ENCODE assay signal across 8 mouse cellular contexts in the genomic region with DNA sequence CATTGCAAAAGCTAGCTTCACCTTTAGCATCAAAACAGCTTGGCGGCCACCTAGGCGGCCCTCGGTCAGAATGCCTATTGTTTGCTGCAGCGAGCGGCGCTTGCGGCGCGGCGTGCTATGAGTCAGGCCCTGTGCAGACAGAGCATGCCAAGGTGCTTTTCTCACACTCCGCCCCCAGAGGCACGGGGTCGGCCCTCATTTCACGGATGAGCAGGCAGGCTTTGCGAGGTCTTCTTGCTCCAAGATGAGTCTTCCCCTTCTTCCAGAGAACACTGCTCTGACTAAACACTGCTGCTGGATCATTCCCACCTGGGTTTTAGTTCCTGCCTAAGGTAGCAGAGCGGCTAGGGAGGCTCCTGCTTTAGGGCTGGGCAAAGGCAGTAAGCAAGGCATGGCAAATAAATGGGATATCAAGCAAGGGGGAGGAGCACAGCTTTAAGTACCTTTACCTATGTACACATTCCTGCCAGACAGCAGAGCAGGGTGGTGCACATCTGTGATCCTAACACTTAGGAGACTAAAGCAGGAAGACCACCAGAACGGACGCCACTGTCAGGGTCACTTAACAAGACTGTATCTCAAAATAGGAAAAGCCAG. TPM values are rescaled to one million over a fixed set of nuclear protein-coding genes. Genes with fewer than 3 reads are reported as not detected.
A peak's percentile ranks its signal among the peaks of the same experiment; 100 is the strongest.
DNase-seq lines count a peak whose midpoint lies in the region; ATAC-seq and TF ChIP-seq lines count a peak whose summit lies in the region.

No protein-coding gene starts in this region.

- peak; percentile 55 for DNase-seq in adrenal gland, adult 2 months
- DNase-seq in adrenal gland, adult 18-20 months (ENCODE audit: low spot score in 2 of 2): no peak
- peak; percentile 93 for DNase-seq in R1 (ENCODE audit: low read depth, low spot score)
- DNase-seq in spleen, postnatal 14 days (ENCODE audit: low spot score in 2 of 2): no peak

- no peak overlapping the region for H3K27ac ChIP-seq in embryonic facial prominence, embryonic 13.5 days
- peak overlapping the region; percentile 61; the same call in 1 of the 2 replicates for H3K27ac ChIP-seq in intestine, embryonic 15.5 days
- no peak overlapping the region for H3K27ac ChIP-seq in liver, embryonic 15.5 days (replicated peaks)
- H3K27ac ChIP-seq in small intestine, adult 2 months (ENCODE audit: insufficient read depth, low read depth, low read length): peak overlapping the region; percentile 36; the same call in 1 of the 2 replicates

- H3K4me3 ChIP-seq in embryonic facial prominence, embryonic 13.5 days: peak overlapping the region; percentile 26
- peak overlapping the region; percentile 20; the same call in 1 of the 2 replicates for H3K4me3 ChIP-seq in intestine, embryonic 15.5 days (replicated peaks)
- H3K4me3 ChIP-seq in liver, embryonic 15.5 days (replicated peaks): no peak overlapping the region
- peak overlapping the region; percentile 49 for H3K4me3 ChIP-seq in small intestine, adult 2 months (ENCODE audit: low read depth, low read length)

- peak overlapping the region; percentile 58 for H3K4me2 ChIP-seq in embryonic facial prominence, embryonic 13.5 days
- H3K4me2 ChIP-seq in intestine, embryonic 15.5 days (replicated peaks): peak overlapping the region; percentile 60
- H3K4me2 ChIP-seq in liver, embryonic 15.5 days: peak overlapping the region; percentile 39

- ATAC-seq in embryonic facial prominence, embryonic 13.5 days (ENCODE audit: insufficient number of reproducible peaks, insufficient read depth, low FRiP score, low TSS enrichment, low read depth): no peak
- peak; percentile 65 for ATAC-seq in intestine, embryonic 15.5 days
- no peak for ATAC-seq in liver, embryonic 15.5 days (ENCODE audit: insufficient read depth)

- WGBS in embryonic facial prominence, embryonic 13.5 days: 5% methylated on average over 18 of the region's 18 CpGs
- 4% methylated on average over 18 of the region's 18 CpGs for WGBS in intestine, embryonic 15.5 days
- WGBS in liver, embryonic 15.5 days (ENCODE audit: insufficient replicate concordance): 21% methylated on average over 18 of the region's 18 CpGs
- WGBS in small intestine, adult 2 months: 9% methylated on average over 18 of the region's 18 CpGs

- H3K27me3 ChIP-seq in embryonic facial prominence, embryonic 13.5 days: peaks cover 6% of the 10 kb centered on the region
- H3K27me3 ChIP-seq in intestine, embryonic 15.5 days (replicated peaks): no peaks in the 10 kb centered on the region
- H3K27me3 ChIP-seq in liver, embryonic 15.5 days: peaks cover 18% of the 10 kb centered on the region
- no peaks in the 10 kb centered on the region for H3K27me3 ChIP-seq in small intestine, adult 2 months (ENCODE audit: control insufficient read depth, insufficient read depth, low read length)

- no peak for TF ChIP-seq POLR2A in small intestine, adult 2 months (IDR thresholded peaks at IDR 0.05; ENCODE audit: low read depth, low read length)

- H3K9ac ChIP-seq in embryonic facial prominence, embryonic 13.5 days: peak overlapping the region; percentile 47
- H3K9ac ChIP-seq in intestine, embryonic 15.5 days: peak overlapping the region; percentile 34; the same call in 1 of the 2 replicates
- H3K9ac ChIP-seq in liver, embryonic 15.5 days: no peak overlapping the region

- H3K9me3 ChIP-seq in embryonic facial prominence, embryonic 13.5 days: no peaks in the 10 kb centered on the region
- no peaks in the 10 kb centered on the region for H3K9me3 ChIP-seq in intestine, embryonic 15.5 days
- H3K9me3 ChIP-seq in liver, embryonic 15.5 days (replicated peaks): no peaks in the 10 kb centered on the region

- peaks cover 22% of the 10 kb centered on the region for H3K4me1 ChIP-seq in embryonic facial prominence, embryonic 13.5 days
- H3K4me1 ChIP-seq in intestine, embryonic 15.5 days (replicated peaks): peaks cover 10% of the 10 kb centered on the region
- peaks cover 29% of the 10 kb centered on the region for H3K4me1 ChIP-seq in liver, embryonic 15.5 days (replicated peaks)
- peaks cover 9% of the 10 kb centered on the region for H3K4me1 ChIP-seq in small intestine, adult 2 months (ENCODE audit: control insufficient read depth, insufficient read depth, insufficient read length, low read length)

- H3K36me3 ChIP-seq in embryonic facial prominence, embryonic 13.5 days: no peaks in the 10 kb centered on the region
- H3K36me3 ChIP-seq in intestine, embryonic 15.5 days: no peaks in the 10 kb centered on the region
- no peaks in the 10 kb centered on the region for H3K36me3 ChIP-seq in liver, embryonic 15.5 days (replicated peaks)
- H3K36me3 ChIP-seq in small intestine, adult 2 months (ENCODE audit: control insufficient read depth, insufficient read depth, low read length): no peaks in the 10 kb centered on the region

- no peak for TF ChIP-seq CTCF in small intestine, adult 2 months (IDR thresholded peaks at IDR 0.05; ENCODE audit: extremely low read depth, insufficient read length, insufficient replicate concordance, low read depth, low read length)

RNA-seq across cellular contexts. Expression of a gene that starts 5.7 kb away (rescaled TPM):
- total RNA-seq in adrenal gland, adult 2 months (2021): 100 to 1,000 TPM; 114 to 121 TPM
- polyA plus RNA-seq in adrenal gland, adult 2 months (2012; rRNA removed): 7.2 and 9.1 TPM in 2 replicates
- 100 to 1,000 TPM; 113 to 140 TPM for total RNA-seq in adrenal gland, adult 18-20 months (2021)
- 28.3 and 29.2 TPM in 2 replicates for polyA plus RNA-seq in embryonic facial prominence, embryonic 13.5 days (2015; fragmentation: Nextera tagmentation; extraction: Ambion mirVana)
- polyA plus RNA-seq in intestine, embryonic 15.5 days (2015; fragmentation: Nextera tagmentation; extraction: Ambion mirVana): 14.6 and 14.7 TPM in 2 replicates
- polyA plus RNA-seq in liver, embryonic 15.5 days (2015; fragmentation: Nextera tagmentation; extraction: Ambion mirVana): 6.1 and 6.6 TPM in 2 replicates
- 5.1 and 9.6 TPM in 2 replicates for polyA plus RNA-seq in small intestine, adult 2 months (2012; rRNA removed)

RNA-seq across cellular contexts. Expression of a gene that starts 37.3 kb away (rescaled TPM):
- total RNA-seq in adrenal gland, adult 2 months (2021): under 1 TPM in 1 of 2 experiments, not detected in 1; 0.17 TPM
- polyA plus RNA-seq in adrenal gland, adult 2 months (2012; rRNA removed): 0.15 and 0.26 TPM in 2 replicates
- under 1 TPM; 0.16 to 0.40 TPM for total RNA-seq in adrenal gland, adult 18-20 months (2021)
- polyA plus RNA-seq in embryonic facial prominence, embryonic 13.5 days (2015; fragmentation: Nextera tagmentation; extraction: Ambion mirVana): 0.10 TPM in 1 of 2 replicates, not detected in the other
- 1.3 TPM in 2 replicates for polyA plus RNA-seq in intestine, embryonic 15.5 days (2015; fragmentation: Nextera tagmentation; extraction: Ambion mirVana)
- 0.13 TPM in 1 of 2 replicates, not detected in the other for polyA plus RNA-seq in liver, embryonic 15.5 days (2015; fragmentation: Nextera tagmentation; extraction: Ambion mirVana)
- 2.0 and 5.7 TPM in 2 replicates for polyA plus RNA-seq in small intestine, adult 2 months (2012; rRNA removed)

Comparison
In these comparisons a context has a peak if more than half of its experiments do, and no peak if none do; other contexts are left out.
1. DNase-seq: peak in adrenal gland, adult 2 months (single experiment) and R1 (single experiment); none in adrenal gland, adult 18-20 months (0 of 2) and spleen, postnatal 14 days (0 of 2).
2. H3K27ac ChIP-seq: peak in intestine, embryonic 15.5 days (single experiment) and small intestine, adult 2 months (single experiment); none in embryonic facial prominence, embryonic 13.5 days (single experiment) and liver, embryonic 15.5 days (single experiment).
3. Peak in every context shown above with its lines, with median percentiles within 50 percentile points of each other: H3K4me2 ChIP-seq.